Mouse (Mus musculus): ENCODE results near the gene Psmd1.

DNA sequence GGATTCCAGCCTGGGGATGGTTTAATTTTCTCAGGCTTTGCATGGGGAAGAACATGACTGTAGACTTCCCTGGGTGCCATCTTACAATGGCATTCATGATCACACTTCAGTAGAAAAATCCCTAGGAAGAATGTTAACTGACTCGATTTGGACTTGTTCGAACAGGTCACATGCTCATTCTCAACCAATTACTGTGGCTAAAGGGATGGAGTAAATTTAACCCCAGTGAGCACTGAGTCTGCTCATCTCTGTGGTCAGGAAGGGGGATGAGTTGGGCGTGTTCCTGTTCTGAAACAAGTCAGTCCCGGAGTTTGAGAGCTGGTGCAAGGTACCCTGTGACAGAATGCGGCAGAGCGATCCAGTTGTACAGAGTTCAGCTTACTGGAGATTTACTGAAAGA is 86.7 kb downstream of the Psmd1 start:
- TF ChIP-seq POLR2A (IDR thresholded peaks at IDR 0.05; ENCODE audit: extremely low read depth, insufficient read depth, low read length): no peak
- TF ChIP-seq CTCF (IDR thresholded peaks at IDR 0.05; ENCODE audit: low read depth, low read length): no peak
